Mouse (Mus musculus): ENCODE data around the gene Phf20.

GRCm38 (mm10) chr2:156193066-156193862, 3.0 kb upstream of the Phf20 start:
- no peak for TF ChIP-seq CTCF (IDR thresholded peaks at IDR 0.05; ENCODE audit: low read depth, low read length)
- TF ChIP-seq POLR2A (IDR thresholded peaks at IDR 0.05; ENCODE audit: borderline replicate concordance, low read depth, low read length): no peak

Data from bone marrow macrophage, adult 2 months (primary cell).